Mouse (Mus musculus): ENCODE data around the gene Dnase1l3. TPM values are rescaled to one million over a fixed set of nuclear protein-coding genes. Genes with fewer than 3 reads are reported as not detected.

Gene Dnase1l3
- polyA plus RNA-seq, 1 experiment from 2014 or later = not detected

DNA sequence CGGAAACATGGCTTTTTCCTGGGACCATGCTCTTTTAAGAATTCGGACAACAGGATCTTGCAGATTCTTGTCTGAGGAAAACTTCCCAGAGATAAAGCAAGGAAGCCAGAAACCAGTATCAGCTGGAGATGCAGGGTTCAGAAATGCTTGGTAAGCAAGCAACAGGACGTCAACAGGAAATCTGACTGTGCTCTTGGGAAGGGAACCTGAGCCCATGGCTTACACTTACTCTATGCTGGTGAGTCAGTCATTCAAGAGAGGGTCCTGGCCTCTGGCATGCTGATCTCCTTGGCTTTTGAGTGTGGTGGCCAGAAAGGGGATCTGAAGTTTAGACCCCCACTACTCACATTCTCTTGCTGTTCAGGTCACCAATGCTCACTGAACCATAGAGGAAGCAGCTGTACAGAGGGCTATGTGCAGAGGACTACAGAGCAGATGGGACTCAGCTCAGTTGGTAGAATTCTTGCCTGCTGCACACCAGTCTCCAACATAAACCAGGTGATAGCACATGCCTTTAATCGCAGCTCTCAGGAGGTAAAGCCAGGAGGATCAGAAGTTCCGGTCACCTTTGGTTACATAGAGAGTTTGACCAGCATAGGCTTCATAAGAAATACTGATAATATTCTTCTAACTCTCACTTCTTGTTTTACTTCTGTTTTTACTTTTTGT lies 3.1 kb downstream of the Dnase1l3 start:
- H3K36me3 ChIP-seq = no peaks in the 10 kb centered on the region
- 73% methylated on average over 5 of the region's 5 CpGs for WGBS
- no peak overlapping the region for H3K27ac ChIP-seq
- no peak overlapping the region for H3K4me3 ChIP-seq
- H3K4me1 ChIP-seq = peaks cover 3% of the 10 kb centered on the region; the same call in 1 of the 2 replicates
- no peaks in the 10 kb centered on the region for H3K9me3 ChIP-seq
- H3K27me3 ChIP-seq (ENCODE audit: insufficient read depth, poor library complexity, severe bottlenecking) = peaks cover 13% of the 10 kb centered on the region
- DNase-seq (ENCODE audit: low spot score) = no peak

DNA sequence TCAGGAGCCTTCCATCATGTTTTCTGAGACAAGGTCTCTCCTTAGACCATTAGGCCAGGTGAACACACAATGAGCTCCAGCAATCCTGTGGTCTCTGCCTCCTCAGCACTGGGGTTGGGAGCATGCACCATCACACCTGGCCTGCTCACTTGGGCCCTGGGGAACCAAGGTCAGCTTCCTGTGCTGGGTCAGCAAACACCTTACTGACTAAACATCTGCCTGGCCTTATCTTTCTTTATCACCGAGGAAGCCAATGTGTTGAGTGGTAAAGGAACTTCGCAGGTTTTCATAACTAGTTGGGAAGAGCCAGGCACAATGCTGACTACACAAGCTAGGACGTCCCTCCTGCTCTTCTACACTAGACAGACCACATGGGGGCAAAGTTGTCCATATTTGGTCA lies 4.4 kb downstream of the Dnase1l3 start:
- peaks cover 3% of the 10 kb centered on the region; the same call in 1 of the 2 replicates for H3K4me1 ChIP-seq
- 54% methylated on average over 3 of the region's 3 CpGs for WGBS
- no peaks in the 10 kb centered on the region for H3K9me3 ChIP-seq
- no peak overlapping the region for H3K27ac ChIP-seq
- no peak overlapping the region for H3K4me3 ChIP-seq
- H3K36me3 ChIP-seq = no peaks in the 10 kb centered on the region
- peaks cover 4% of the 10 kb centered on the region; the same call in 1 of the 2 replicates for H3K27me3 ChIP-seq (ENCODE audit: insufficient read depth, poor library complexity, severe bottlenecking)
- no peak for DNase-seq (ENCODE audit: low spot score)

DNA sequence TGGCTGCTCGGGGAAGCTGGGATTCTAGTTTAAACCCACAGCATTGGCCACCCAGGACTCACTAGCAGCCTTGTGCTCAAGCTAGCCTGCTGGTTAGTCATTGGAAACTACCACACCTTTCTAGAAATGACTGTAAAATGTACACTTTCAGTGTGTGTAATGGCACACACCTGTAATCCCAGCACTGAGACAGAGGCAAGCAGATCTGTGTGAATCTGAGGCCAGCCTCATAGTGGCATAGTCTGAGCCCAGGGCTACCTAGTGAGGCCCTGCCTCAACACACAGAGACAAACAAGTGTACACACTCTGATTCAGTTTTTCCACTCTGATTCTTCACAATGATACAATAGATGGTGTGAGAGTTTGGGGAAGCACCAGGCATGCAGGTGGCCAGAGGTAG lies 5.0 kb downstream of the Dnase1l3 start:
- H3K4me1 ChIP-seq = peaks cover 3% of the 10 kb centered on the region; the same call in 1 of the 2 replicates
- H3K27me3 ChIP-seq (ENCODE audit: insufficient read depth, poor library complexity, severe bottlenecking) = peaks cover 2% of the 10 kb centered on the region; the same call in 1 of the 2 replicates
- H3K36me3 ChIP-seq = no peaks in the 10 kb centered on the region
- H3K4me3 ChIP-seq = no peak overlapping the region
- no peak for DNase-seq (ENCODE audit: low spot score)
- WGBS = 47% methylated on average over 1 of the region's 1 CpGs
- H3K9me3 ChIP-seq = no peaks in the 10 kb centered on the region
- no peak overlapping the region for H3K27ac ChIP-seq

DNA sequence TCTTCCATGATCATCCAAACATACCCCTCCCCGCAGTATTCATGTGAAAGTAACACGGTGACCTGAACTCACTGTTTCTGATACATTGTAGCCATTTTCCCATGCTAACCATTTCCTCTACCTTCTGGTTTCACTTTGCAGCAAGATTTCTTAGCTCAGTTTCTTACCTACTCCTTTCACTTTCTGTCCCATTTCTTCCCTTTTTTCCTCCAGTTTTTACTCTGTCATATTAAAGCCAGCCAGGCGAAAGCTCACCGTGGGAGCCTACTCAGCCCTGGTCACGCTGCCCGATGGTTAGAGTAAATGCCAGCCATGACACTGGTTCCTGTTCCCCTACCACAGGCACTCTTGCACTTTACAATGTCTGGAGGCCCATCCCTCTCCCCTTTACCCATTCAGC lies 7.5 kb downstream of the Dnase1l3 start:
- Histone ChIP-seq H3K36me3 (no peaks in the 10 kb centered on the region), H3K4me3 (no peak overlapping the region), H3K27me3 (ENCODE audit: insufficient read depth, poor library complexity, severe bottlenecking) (no peaks in the 10 kb centered on the region), H3K9me3 (no peaks in the 10 kb centered on the region), H3K4me1 (peaks cover 9% of the 10 kb centered on the region), H3K27ac (no peak overlapping the region)
- WGBS = 90% methylated on average over 6 of the region's 6 CpGs
- no peak for DNase-seq (ENCODE audit: low spot score)

DNA sequence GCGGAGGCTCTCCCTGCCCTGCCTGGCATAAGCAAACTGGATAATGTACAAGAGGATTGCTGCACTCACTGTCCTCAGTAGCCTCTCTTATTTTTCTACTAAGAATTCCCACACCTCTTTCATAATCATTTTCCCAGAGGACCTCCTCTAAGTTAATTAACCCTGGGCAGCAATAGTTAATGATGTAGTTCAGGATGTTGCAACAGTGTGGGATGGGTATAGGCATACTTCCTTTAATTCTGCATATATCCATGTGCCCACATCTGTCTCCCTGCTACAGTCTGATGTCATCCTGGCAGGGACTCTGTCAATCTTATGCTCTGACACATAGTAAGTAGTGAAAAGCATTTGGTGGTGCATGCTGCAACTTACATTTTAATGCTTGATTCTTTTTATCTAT lies 13.1 kb downstream of the Dnase1l3 start:
- no peak for DNase-seq (ENCODE audit: low spot score)
- Histone ChIP-seq H3K27ac (no peak overlapping the region), H3K4me3 (no peak overlapping the region), H3K36me3 (no peaks in the 10 kb centered on the region), H3K4me1 (peaks cover 6% of the 10 kb centered on the region; the same call in 1 of the 2 replicates), H3K9me3 (no peaks in the 10 kb centered on the region), H3K27me3 (ENCODE audit: insufficient read depth, poor library complexity, severe bottlenecking) (no peaks in the 10 kb centered on the region)
- WGBS = 97% methylated on average over 1 of the region's 1 CpGs

GRCm38 (mm10) chr14:7978183-7978582 lies 16.2 kb downstream of the Dnase1l3 start:
- Histone ChIP-seq H3K27me3 (ENCODE audit: insufficient read depth, poor library complexity, severe bottlenecking) (no peaks in the 10 kb centered on the region), H3K4me1 (peaks cover 2% of the 10 kb centered on the region; the same call in 1 of the 2 replicates), H3K9me3 (no peaks in the 10 kb centered on the region), H3K4me3 (no peak overlapping the region), H3K36me3 (no peaks in the 10 kb centered on the region), H3K27ac (no peak overlapping the region)
- DNase-seq (ENCODE audit: low spot score) = no peak
- WGBS = 84% methylated on average over 1 of the region's 1 CpGs

- Histone ChIP-seq H3K36me3 (no peaks in the 10 kb centered on the region), H3K27me3 (ENCODE audit: insufficient read depth, poor library complexity, severe bottlenecking) (no peaks in the 10 kb centered on the region), H3K4me3 (no peak overlapping the region), H3K27ac (no peak overlapping the region), H3K9me3 (no peaks in the 10 kb centered on the region), H3K4me1 (no peaks in the 10 kb centered on the region)
- no peak for DNase-seq (ENCODE audit: low spot score)
- WGBS = 90% methylated on average over 1 of the region's 1 CpGs
Observed at GRCm38 (mm10) chr14:7977471-7977870, 16.9 kb downstream of the Dnase1l3 start.

DNA sequence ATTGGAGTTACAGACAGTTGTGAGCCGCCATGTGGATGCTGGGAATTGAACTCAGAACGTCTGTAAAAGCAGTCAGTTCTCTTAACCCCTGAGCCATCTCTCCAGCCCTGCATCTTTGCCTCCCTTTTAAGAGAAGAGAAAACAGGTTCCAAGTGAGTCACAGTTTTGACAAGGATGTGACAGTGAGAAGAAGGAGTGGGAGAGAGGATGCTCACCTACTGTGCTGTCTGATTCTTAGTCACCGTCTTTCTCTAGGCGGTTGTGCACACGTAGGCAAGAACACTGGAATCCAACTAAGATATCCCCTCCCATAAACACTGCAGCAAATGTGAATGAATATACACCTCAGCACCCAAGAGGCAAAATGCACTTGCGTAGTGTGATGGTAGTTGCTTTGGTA lies 19.2 kb downstream of the Dnase1l3 start:
- 83% methylated on average over 6 of the region's 6 CpGs for WGBS
- H3K4me3 ChIP-seq = no peak overlapping the region
- H3K36me3 ChIP-seq = no peaks in the 10 kb centered on the region
- no peak for DNase-seq (ENCODE audit: low spot score)
- H3K27me3 ChIP-seq (ENCODE audit: insufficient read depth, poor library complexity, severe bottlenecking) = no peaks in the 10 kb centered on the region
- no peak overlapping the region for H3K27ac ChIP-seq
- H3K4me1 ChIP-seq = no peaks in the 10 kb centered on the region
- no peaks in the 10 kb centered on the region for H3K9me3 ChIP-seq

GRCm38 (mm10) chr14:7974643-7975042 lies 19.7 kb downstream of the Dnase1l3 start:
- WGBS = 74% methylated on average over 1 of the region's 1 CpGs
- Histone ChIP-seq H3K4me1 (no peaks in the 10 kb centered on the region), H3K9me3 (no peaks in the 10 kb centered on the region)

GRCm38 (mm10) chr14:7971889-7972493 lies 22.4 kb downstream of the Dnase1l3 start:
- Histone ChIP-seq H3K4me3 (no peak overlapping the region), H3K27ac (no peak overlapping the region), H3K36me3 (no peaks in the 10 kb centered on the region), H3K27me3 (ENCODE audit: insufficient read depth, poor library complexity, severe bottlenecking) (no peaks in the 10 kb centered on the region), H3K9me3 (no peaks in the 10 kb centered on the region), H3K4me1 (no peaks in the 10 kb centered on the region)
- 66% methylated on average over 10 of the region's 10 CpGs for WGBS
- DNase-seq (ENCODE audit: low spot score) = no peak

More at GRCm38 (mm10) chr14:7974643-7975042, 19.7 kb downstream of the Dnase1l3 start:
- H3K4me3 ChIP-seq = no peak overlapping the region
- H3K27ac ChIP-seq = no peak overlapping the region
- H3K27me3 ChIP-seq (ENCODE audit: insufficient read depth, poor library complexity, severe bottlenecking) = no peaks in the 10 kb centered on the region
- no peaks in the 10 kb centered on the region for H3K36me3 ChIP-seq
- no peak for DNase-seq (ENCODE audit: low spot score)

DNA sequence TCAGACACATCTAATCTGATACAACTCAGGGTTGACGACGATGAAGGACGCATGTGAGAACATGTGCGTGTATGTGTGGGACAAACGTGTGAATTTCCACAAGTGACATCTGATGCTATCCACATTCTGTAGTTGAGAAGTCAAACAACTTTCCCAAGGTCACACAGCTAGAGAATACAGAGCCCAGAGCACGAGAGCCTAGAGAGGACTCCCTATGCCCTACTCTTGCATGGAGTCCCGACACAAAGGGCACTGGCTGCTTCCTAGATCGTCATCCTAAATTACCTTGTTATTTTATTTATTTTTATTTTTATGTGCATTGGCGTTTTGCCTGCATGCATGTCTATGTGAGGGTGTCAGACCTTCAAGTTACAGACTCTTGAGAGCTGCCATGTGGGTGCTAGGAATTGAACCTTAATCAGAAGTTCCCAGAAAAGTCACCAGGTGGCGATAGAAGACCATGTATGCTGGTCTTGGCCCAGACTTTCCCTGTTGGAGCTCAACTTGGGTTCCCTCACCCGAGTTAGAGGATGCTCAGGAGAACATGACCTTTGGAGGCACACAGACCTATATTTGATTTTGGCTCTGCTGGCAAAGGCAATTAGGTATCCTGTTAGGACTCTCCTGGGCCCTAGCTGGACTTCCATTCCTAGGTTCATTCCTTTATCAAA lies 30.0 kb downstream of the Dnase1l3 start:
- 52% methylated on average over 11 of the region's 11 CpGs for WGBS
- Histone ChIP-seq H3K4me1 (peaks cover 7% of the 10 kb centered on the region; the same call in 1 of the 2 replicates), H3K9me3 (no peaks in the 10 kb centered on the region), H3K27ac (no peak overlapping the region), H3K36me3 (no peaks in the 10 kb centered on the region), H3K4me3 (no peak overlapping the region), H3K27me3 (ENCODE audit: insufficient read depth, poor library complexity, severe bottlenecking) (no peaks in the 10 kb centered on the region)
- no peak for DNase-seq (ENCODE audit: low spot score)

- Histone ChIP-seq H3K27me3 (ENCODE audit: insufficient read depth, poor library complexity, severe bottlenecking) (no peaks in the 10 kb centered on the region), H3K9me3 (no peaks in the 10 kb centered on the region), H3K36me3 (no peaks in the 10 kb centered on the region), H3K27ac (no peak overlapping the region), H3K4me3 (no peak overlapping the region), H3K4me1 (peaks cover 12% of the 10 kb centered on the region; the same call in 1 of the 2 replicates)
- DNase-seq (ENCODE audit: low spot score) = no peak
- 51% methylated on average over 7 of the region's 7 CpGs for WGBS
Observed at GRCm38 (mm10) chr14:7963160-7963559, 31.2 kb downstream of the Dnase1l3 start.

DNA sequence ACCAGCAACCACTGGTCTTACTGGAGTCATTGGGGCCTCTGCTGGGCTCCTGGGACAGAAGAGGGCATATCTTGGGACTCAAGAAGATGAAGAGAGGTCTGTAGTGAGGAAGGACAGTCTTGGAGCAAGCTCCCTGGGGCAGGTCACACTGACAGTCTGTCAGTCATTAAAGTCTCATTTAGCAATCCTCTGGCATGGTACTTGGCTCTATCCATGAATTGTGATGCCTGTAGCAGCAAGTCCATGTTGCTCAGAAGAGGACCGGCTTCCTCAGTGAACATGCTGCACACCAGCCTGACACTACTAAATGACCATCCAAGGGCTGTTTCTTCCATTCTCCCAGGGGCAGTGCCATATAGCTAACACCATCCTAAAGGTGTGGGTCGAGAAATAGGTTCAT lies 31.7 kb downstream of the Dnase1l3 start:
- H3K4me1 ChIP-seq = peaks cover 14% of the 10 kb centered on the region
- WGBS = 73% methylated on average over 2 of the region's 2 CpGs
- no peak overlapping the region for H3K4me3 ChIP-seq
- no peaks in the 10 kb centered on the region for H3K36me3 ChIP-seq
- no peaks in the 10 kb centered on the region for H3K9me3 ChIP-seq
- no peak overlapping the region for H3K27ac ChIP-seq
- H3K27me3 ChIP-seq (ENCODE audit: insufficient read depth, poor library complexity, severe bottlenecking) = no peaks in the 10 kb centered on the region
- DNase-seq (ENCODE audit: low spot score) = no peak
